Mouse (Mus musculus) telencephalon, adult 2 months (tissue): Measurements from ENCODE around the gene Tmem243.
A peak's percentile ranks its signal among the peaks of the same experiment; 100 is the strongest.
"Not testable (repeated sequence)": the region's sequence is repeated elsewhere in the genome, so short reads cannot be mapped to it uniquely, and the experiment has no call there.

Experiments
- DNase-seq: peaks from one replicate; pipeline ENCODE4 v3.0.0-alpha.2; 2011; ENCODE audit warnings: low read depth, low spot score

Tmem243 gene

DNA sequence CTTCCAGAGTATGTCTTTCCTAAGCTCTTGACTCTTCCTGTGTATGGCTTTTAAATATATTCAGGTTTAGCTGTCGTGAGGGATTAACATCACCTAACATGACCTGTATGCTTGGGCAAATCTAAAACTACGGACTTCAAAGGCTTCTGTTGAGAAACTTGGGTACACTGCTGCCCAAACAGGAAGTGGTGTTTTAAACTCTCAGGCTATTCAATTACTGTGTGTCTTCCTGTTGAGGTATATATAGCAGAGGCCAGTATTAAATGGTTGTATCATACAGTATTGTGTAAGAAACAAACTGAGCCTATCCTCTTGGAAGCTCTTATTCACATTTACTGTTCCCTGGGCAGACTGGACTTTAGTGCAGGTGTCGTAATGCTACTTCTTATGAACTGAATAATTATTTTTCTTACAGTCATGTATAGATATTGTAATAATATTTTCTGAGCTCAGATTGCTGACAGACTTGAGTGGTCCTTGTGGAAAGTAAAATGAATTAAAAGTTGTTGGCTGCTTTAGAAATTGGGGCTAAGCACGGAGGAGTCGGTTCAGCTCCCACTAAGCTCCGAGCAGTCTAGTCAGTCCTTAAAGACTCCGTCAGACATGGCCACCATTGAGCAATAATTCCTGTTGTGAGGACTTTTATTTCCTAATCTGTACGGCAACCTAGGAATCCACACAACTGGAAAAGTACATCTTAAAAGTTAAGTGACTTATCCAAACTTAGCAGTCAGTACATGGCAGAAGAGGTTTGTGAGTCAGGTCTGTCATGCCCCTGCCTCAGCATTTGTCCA, 7.0 kb downstream of the Tmem243 start:
- no peak for DNase-seq

- no peak for DNase-seq
These were observed 8.0 kb downstream of the Tmem243 start for GRCm38 (mm10) chr5:9108490-9108889.

DNA sequence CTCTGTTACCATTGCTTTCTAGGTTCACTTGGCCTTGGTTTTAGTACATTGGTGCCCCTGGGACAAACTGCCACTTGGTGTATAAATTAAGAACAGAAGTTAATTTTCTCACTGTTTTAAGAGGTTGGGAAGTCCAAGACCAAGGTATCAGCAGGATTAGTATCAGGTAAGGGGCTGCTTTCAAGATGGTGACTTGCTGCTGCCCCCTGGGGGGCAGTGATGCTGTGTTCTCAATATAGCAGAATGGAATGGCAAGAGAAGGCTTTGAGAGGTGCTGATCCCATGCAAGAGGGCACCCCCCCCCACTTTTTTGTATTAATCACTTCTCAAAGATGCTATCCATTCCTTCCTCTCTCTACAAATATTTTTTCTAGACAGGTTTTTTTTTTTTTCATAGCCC, 9.1 kb downstream of the Tmem243 start:
- no peak for DNase-seq

DNA sequence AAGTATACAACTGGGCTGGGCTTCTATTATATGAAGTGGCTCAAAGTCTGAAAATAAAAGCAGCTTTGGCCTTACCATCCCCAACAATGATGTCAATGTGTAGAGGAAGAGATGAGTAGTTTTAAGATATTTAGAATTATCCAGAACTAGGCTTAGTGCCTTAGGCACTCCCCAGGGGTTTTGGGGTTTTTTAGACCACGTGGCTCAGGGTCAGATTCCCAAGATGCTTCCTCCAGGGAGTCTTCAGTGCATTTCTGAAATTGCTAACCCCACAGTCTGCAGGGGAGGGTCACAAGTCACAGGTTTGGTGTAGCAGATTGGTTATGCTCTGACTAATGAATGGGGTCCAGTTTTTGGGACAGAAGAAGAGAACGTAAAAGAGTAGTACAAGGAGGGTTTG, 10.8 kb downstream of the Tmem243 start:
- DNase-seq, result no peak

DNA sequence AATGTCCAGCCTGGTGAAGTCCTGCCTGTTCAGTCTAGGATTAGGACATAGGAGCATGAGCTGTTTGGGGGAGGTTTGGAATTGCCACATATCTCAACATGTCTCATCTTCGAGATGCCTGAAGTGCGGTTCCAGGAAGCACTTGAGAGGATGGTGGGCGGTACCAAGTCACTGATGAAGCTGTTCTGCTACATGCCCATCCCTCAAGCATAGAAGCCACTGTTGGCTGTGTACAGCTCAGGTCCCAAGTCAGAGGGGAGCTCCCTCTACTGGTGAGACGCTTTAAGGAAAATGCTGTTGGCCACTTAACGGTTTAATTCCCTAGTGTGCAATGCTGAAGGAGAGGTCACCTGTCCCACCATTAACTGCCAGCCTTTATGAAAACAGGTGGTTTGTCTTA, 11.3 kb downstream of the Tmem243 start:
- DNase-seq, result no peak

- no peak for DNase-seq
These were observed 13.7 kb downstream of the Tmem243 start for GRCm38 (mm10) chr5:9114162-9114561.

DNA sequence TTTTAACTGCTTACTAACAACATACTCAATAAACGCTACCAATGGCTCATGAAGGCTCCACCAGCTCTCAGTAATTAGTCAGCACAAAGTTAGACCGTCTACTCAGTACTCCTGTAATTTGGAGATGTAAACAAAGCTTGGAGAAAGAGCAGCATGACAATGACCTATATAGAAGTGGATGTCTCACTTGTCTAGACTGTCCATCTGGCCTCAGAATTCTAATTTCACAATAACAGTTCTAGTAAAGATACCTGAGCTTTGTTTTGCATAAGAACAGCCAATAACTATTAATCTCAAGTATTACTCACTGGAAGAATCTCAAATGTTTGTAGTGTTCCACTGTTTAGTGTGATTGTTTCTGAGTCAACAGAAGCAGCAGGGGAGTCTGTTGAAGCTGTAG, 23.7 kb downstream of the Tmem243 start:
- no peak for DNase-seq

GRCm38 (mm10) chr5:9128566-9128965, 28.1 kb downstream of the Tmem243 start:
- peak; percentile 28 for DNase-seq

GRCm38 (mm10) chr5:9131786-9132185, 31.3 kb downstream of the Tmem243 start:
- no peak for DNase-seq

DNA sequence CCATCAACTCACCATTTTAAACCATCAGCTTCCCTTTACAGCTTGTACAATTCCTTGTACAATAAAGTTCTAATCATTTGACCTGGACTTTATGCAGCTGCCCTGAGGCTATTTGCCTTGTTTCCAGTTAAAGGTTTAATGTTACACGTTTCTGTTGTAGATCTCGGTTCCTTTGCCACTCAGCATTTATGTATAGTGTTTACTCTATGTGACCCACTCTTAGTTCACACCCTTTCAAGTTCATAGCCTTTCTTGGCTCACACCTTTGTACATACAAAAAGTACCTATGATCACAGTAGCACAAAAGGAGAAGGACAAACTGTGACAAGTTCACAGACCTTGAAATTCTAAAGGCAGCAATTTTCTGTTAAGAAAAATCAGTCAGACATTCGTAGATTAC, 35.1 kb downstream of the Tmem243 start:
- no peak for DNase-seq

GRCm38 (mm10) chr5:9140724-9141123, 40.3 kb downstream of the Tmem243 start:
- DNase-seq, result no peak

DNA sequence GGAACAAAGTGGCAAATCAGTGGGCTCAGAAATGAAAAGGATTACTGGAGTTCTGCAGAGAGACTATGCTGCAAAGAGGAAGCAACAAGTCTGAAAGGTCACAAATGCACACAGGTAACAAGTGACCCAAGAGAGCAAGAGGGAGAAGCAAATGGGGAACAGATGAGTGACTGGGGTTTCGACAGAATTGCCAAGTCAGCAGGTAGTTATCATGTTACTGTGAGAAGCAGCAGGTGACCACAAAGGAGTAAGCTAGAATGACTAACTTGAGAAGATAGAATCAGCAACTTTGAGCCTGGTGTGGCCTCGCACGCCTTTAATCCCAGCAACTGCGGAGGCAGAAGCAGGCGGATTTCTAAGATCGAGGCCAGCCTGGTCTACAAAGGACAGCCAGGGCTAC, 41.9 kb downstream of the Tmem243 start:
- no peak for DNase-seq

GRCm38 (mm10) chr5:9149273-9149850, 48.9 kb downstream of the Tmem243 start:
- DNase-seq, result no peak

GRCm38 (mm10) chr5:9156746-9157145, 56.3 kb downstream of the Tmem243 start:
- DNase-seq, result no peak

GRCm38 (mm10) chr5:9157336-9157735, 56.9 kb downstream of the Tmem243 start:
- no peak for DNase-seq

DNA sequence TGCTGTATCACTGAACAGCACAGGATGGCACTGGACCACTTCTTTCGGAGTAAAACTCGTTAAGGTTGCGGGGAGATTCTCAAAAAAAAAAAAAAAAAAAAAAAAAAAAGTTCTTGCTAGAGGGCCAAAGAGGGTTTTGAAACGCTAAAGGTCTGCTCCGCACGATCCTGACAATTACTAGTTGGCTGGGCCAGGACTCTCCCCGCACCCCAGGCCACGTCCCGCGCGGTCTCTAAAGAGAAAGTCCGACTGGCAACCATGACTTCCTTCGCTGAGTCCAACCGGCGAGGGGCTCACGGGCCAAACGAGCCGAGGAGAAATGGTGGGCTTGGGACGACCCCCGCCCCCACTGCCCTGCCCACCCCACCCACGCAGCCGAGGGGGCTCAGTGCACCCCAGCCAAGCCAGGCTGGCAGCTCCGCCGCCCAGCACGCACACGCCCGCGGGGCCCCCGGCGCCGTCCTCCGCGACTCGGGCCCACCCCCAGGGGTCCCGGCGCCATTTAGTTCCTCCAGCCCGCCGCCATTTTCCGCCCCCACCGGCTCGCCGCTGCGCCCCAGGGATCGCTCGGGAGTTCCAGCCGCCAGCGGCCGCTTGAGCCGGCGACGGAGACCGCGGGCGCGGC, 60.5 kb downstream of the Tmem243 start:
- no peak for DNase-seq

- DNase-seq, result peak; percentile 89
These were observed 61.1 kb downstream of the Tmem243 start, which contains the start of gene Dmtf1 for GRCm38 (mm10) chr5:9161456-9162041. Dmtf1 (minus strand) TSS chr5:9161776.

- no peak for DNase-seq
These were observed 61.6 kb downstream of the Tmem243 start for GRCm38 (mm10) chr5:9162088-9162487.

DNA sequence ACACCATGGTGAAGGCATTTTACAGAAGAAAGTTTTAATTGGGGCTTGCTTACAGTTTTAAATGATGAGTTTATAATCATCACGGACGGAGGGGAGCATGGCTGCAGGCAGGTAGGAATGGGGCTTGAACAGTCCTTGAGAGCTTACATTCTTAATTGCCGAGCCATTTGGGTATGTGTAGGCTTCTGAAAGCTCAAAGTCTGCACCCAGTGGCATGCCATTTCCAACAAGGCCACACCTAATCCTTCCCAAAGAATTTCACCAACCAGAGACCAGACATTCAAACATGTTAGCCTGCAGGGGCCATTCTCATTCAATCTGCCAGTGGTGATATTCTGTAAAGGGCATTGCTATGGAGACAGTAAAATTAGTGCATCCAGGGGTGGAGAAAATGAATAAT, 62.9 kb downstream of the Tmem243 start:
- DNase-seq, result no peak

- DNase-seq, result not testable (repeated sequence)
These were observed 64.7 kb downstream of the Tmem243 start for GRCm38 (mm10) chr5:9165151-9165550.

DNA sequence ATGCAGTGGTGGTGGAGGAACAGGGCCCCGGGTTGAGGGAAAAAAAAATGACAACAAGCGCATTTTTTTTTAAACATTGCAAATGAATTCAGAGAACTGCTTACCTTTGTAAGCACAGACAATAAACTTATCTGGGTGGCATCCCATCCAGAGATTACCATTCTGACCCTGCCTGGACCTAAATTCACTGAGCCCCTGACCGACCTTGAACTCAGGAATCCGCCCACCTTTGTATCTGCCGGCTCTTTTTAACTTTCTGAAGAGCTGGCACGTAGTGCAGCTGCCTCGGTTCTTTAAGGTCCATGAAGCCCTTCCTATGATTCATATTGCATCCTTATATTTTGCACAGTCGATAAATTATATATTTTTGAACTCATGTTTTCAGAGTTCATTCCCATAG, 65.9 kb downstream of the Tmem243 start:
- DNase-seq, result no peak

DNA sequence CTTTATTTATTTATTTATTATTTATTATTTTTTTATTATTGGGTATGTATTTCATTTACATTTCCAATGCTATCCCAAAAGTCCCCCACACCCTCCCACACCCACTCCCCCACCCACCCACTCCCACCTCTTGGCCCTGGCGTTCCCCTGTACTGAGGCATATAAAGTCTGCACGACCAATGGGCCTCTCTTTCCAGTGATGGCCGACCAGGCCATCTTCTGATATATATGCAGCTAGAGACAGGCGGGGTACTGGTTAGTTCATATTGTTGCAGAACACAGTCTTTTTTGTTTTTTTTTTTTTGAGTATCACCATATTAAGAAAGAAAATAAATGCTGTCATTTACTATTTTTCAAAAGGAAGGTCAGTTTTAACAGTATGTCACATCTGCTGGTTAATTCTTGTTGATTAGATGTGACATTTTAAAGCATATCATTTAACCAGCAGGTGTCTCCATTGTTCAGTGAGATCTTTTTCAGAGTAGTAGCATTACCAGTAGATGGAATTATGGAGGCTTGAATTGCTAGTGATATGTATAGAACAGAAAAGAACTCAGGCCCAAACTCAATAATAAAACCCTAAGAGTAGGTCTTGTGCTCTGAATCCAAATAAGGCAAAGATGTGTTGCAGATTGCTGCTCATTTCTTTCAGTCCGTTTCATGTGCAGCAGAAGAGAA, 69.0 kb downstream of the Tmem243 start:
- not testable (repeated sequence) for DNase-seq
